Mouse (Mus musculus): ENCODE results near the gene Mki67.

DNA sequence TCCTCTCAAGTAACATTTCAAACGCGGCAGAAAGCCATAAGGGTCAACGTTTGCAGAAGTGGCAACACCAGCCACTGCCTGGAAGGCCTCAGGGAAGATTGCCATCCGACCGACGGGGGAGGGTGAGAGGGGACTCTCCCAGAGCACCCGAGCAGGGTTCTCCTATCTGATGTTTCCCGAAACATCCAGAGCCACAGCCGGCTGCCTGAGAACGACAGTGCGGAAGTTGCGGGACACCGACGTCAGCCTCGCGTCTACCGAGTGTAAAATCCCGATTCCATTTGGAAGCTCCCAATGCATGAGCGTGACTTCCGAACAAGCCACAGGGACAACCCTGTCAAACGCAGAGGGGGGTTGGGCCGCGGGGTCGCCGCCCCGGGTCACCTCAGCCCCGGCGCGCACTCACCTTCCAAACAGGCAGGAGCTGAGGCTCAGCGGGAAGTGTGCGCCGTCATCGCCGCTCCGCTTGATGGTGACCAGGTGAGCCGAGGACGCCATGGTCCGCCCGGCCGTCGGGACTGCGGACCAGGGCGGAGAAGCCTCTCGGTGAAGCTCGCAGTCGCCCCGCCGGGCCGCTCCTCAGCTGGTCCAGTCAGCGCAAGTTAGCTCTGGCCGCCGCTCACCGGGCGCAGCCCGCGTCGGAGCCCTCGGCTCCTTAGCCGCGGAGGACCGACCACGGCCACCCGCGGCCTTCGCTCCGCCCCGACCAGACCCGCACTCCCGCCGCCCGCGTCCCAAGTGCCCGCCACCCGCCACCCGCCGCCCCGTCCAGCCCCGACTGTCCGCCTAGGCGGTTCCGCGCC is at the start of gene Mki67:
- TF ChIP-seq CTCF (IDR thresholded peaks at IDR 0.05; ENCODE audit: low read depth) (no peak), EP300 (IDR thresholded peaks at IDR 0.05; ENCODE audit: low read depth) (no peak)

Measured in liver, embryonic 14.5 days (tissue).